Mouse (Mus musculus): ENCODE results near the gene Myo1h. TPM values are rescaled to one million over a fixed set of nuclear protein-coding genes. Genes with fewer than 3 reads are reported as not detected.

The Myo1h gene
- polyA plus RNA-seq, 2 experiments: 0.19 to 0.44 TPM

DNA sequence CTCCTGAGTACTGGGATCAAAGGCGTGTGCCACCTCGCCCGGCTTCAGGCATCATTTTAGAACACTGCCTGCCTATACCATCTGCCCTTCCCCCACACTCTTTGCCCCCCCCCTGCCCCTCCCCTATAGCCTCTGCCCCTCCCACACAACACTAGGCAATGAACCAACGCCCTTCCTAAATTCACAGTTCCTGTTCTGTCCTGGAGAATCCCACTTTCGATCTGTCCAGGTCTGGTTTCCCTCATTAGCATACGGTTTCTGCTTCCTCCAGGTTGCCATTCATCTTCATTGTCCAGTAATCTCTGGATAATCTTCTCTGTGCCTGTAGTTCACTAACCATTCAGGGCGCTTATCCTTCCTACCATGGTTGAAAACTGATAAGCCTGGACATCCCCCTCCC is 54.6 kb downstream of the Myo1h start:
- no peak for ATAC-seq (ENCODE audit: insufficient read depth)
- Histone ChIP-seq H3K4me1 (replicated peaks; ENCODE audit: control insufficient read depth in 2 of 2, insufficient read depth in 2 of 2, low read length in 1 of 2) (no peaks in the 10 kb centered on the region), H3K4me3 (ENCODE audit: insufficient read depth in 1 of 2, low read depth in 2 of 2, low read length in 2 of 2) (no peak overlapping the region)

GRCm38 (mm10) chr5:114345538-114345937 is 56.6 kb downstream of the Myo1h start:
- 24% methylated on average over 3 of the region's 3 CpGs for WGBS (ENCODE audit: insufficient replicate concordance)
- Histone ChIP-seq H3K27ac (no peak overlapping the region), H3K4me3 (ENCODE audit: insufficient read depth in 1 of 2, low read depth in 2 of 2, low read length in 2 of 2) (no peak overlapping the region), H3K4me1 (replicated peaks; ENCODE audit: control insufficient read depth in 2 of 2, insufficient read depth in 2 of 2, low read length in 1 of 2) (no peaks in the 10 kb centered on the region), H3K9ac (replicated peaks) (no peak overlapping the region), H3K9me3 (ENCODE audit: control insufficient read depth, low read length) (no peaks in the 10 kb centered on the region), H3K4me2 (ENCODE audit: low read depth) (no peak overlapping the region), H3K36me3 (replicated peaks; ENCODE audit: control insufficient read depth, insufficient read depth, low read depth) (no peaks in the 10 kb centered on the region), H3K27me3 (ENCODE audit: control insufficient read depth, insufficient read depth, low read length) (no peaks in the 10 kb centered on the region)
- DNase-seq (ENCODE audit: low read depth in 3 of 3, low spot score in 3 of 3) (peak; percentile 35 to 53 (median 36)), ATAC-seq (ENCODE audit: insufficient read depth) (0 out of 2 replicates have a peak, but pooled peaks have one; percentile 50)
- TF ChIP-seq EP300 (IDR thresholded peaks at IDR 0.05; ENCODE audit: low read depth) (no peak), CTCF (IDR thresholded peaks at IDR 0.05; ENCODE audit: low read depth) (no peak)

More for the DNA sequence above, 54.6 kb downstream of the Myo1h start:
- Histone ChIP-seq H3K9me3 (ENCODE audit: control insufficient read depth, low read length) (no peaks in the 10 kb centered on the region), H3K27ac (no peak overlapping the region), H3K9ac (replicated peaks) (no peak overlapping the region), H3K4me2 (ENCODE audit: low read depth) (no peak overlapping the region), H3K36me3 (replicated peaks; ENCODE audit: control insufficient read depth, insufficient read depth, low read depth) (no peaks in the 10 kb centered on the region), H3K27me3 (ENCODE audit: control insufficient read depth, insufficient read depth, low read length) (no peaks in the 10 kb centered on the region)
- TF ChIP-seq EP300 (IDR thresholded peaks at IDR 0.05; ENCODE audit: low read depth) (no peak), CTCF (IDR thresholded peaks at IDR 0.05; ENCODE audit: low read depth) (no peak)
- WGBS (ENCODE audit: insufficient replicate concordance): 65% methylated on average over 7 of the region's 7 CpGs
- no peak for DNase-seq (ENCODE audit: low read depth in 3 of 3, low spot score in 3 of 3)

DNA sequence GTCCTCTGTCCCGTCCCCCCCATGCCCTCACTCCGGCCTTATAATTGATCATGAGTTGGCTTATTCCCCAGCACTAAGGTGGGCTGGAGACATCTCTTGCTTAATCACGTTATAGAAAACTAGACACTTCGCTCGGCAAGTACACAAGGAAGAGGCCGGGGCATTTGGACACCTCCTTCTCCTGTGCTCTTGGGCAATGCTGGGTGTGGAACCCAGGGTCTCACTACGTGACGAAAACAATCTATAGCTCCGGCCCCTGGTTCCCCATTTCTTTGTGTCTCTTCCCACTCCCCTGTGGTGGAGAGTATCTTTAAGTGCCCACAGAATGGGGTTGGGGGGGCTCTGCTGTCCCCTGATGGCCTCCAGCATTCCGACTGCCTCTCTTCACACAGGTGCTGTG is 58.0 kb downstream of the Myo1h start:
- no peak overlapping the region for H3K4me3 ChIP-seq (ENCODE audit: insufficient read depth in 1 of 2, low read depth in 2 of 2, low read length in 2 of 2)
- no peaks in the 10 kb centered on the region for H3K4me1 ChIP-seq (replicated peaks; ENCODE audit: control insufficient read depth in 2 of 2, insufficient read depth in 2 of 2, low read length in 1 of 2)
- no peak overlapping the region for H3K4me2 ChIP-seq (ENCODE audit: low read depth)
- no peak overlapping the region for H3K9ac ChIP-seq (replicated peaks)
- no peaks in the 10 kb centered on the region for H3K36me3 ChIP-seq (replicated peaks; ENCODE audit: control insufficient read depth, insufficient read depth, low read depth)
- TF ChIP-seq EP300 (IDR thresholded peaks at IDR 0.05; ENCODE audit: low read depth) (no peak), CTCF (IDR thresholded peaks at IDR 0.05; ENCODE audit: low read depth) (no peak)
- ATAC-seq (ENCODE audit: insufficient read depth) (no peak), DNase-seq (ENCODE audit: low read depth in 3 of 3, low spot score in 3 of 3) (no peak)
- H3K27ac ChIP-seq: no peak overlapping the region
- 64% methylated on average over 10 of the region's 10 CpGs for WGBS (ENCODE audit: insufficient replicate concordance)
- no peaks in the 10 kb centered on the region for H3K27me3 ChIP-seq (ENCODE audit: control insufficient read depth, insufficient read depth, low read length)
- no peaks in the 10 kb centered on the region for H3K9me3 ChIP-seq (ENCODE audit: control insufficient read depth, low read length)

GRCm38 (mm10) chr5:114351490-114351889 is 62.5 kb downstream of the Myo1h start:
- ATAC-seq (ENCODE audit: insufficient read depth) (no peak), DNase-seq (ENCODE audit: low read depth in 3 of 3, low spot score in 3 of 3) (no peak)
- Histone ChIP-seq H3K9me3 (ENCODE audit: control insufficient read depth, low read length) (no peaks in the 10 kb centered on the region), H3K4me1 (replicated peaks; ENCODE audit: control insufficient read depth in 2 of 2, insufficient read depth in 2 of 2, low read length in 1 of 2) (no peaks in the 10 kb centered on the region), H3K4me2 (ENCODE audit: low read depth) (no peak overlapping the region), H3K36me3 (replicated peaks; ENCODE audit: control insufficient read depth, insufficient read depth, low read depth) (no peaks in the 10 kb centered on the region), H3K9ac (replicated peaks) (no peak overlapping the region), H3K27ac (no peak overlapping the region), H3K4me3 (ENCODE audit: insufficient read depth in 1 of 2, low read depth in 2 of 2, low read length in 2 of 2) (no peak overlapping the region), H3K27me3 (ENCODE audit: control insufficient read depth, insufficient read depth, low read length) (no peaks in the 10 kb centered on the region)
- TF ChIP-seq CTCF (IDR thresholded peaks at IDR 0.05; ENCODE audit: low read depth) (peak; percentile 54), EP300 (IDR thresholded peaks at IDR 0.05; ENCODE audit: low read depth) (no peak)
- 42% methylated on average over 10 of the region's 10 CpGs for WGBS (ENCODE audit: insufficient replicate concordance)

- 20% methylated on average over 7 of the region's 7 CpGs for WGBS (ENCODE audit: insufficient replicate concordance)
- H3K4me2 ChIP-seq (ENCODE audit: low read depth): no peak overlapping the region; the same call in 1 of the 2 replicates
- no peak overlapping the region for H3K27ac ChIP-seq
- TF ChIP-seq EP300 (IDR thresholded peaks at IDR 0.05; ENCODE audit: low read depth) (peak; percentile 22; the same call in 1 of the 2 replicates), CTCF (IDR thresholded peaks at IDR 0.05; ENCODE audit: low read depth) (peak; percentile 79)
- H3K27me3 ChIP-seq (ENCODE audit: control insufficient read depth, insufficient read depth, low read length): no peaks in the 10 kb centered on the region
- 0 out of 4 replicates have a peak, but pooled peaks cover 0 to 4% of the 10 kb centered on the region in 2 experiments for H3K4me1 ChIP-seq (replicated peaks; ENCODE audit: control insufficient read depth in 2 of 2, insufficient read depth in 2 of 2, low read length in 1 of 2)
- peak; percentile 81 for ATAC-seq (ENCODE audit: insufficient read depth)
- H3K36me3 ChIP-seq (replicated peaks; ENCODE audit: control insufficient read depth, insufficient read depth, low read depth): no peaks in the 10 kb centered on the region
- H3K4me3 ChIP-seq (ENCODE audit: insufficient read depth in 1 of 2, low read depth in 2 of 2, low read length in 2 of 2): peak overlapping the region in 1 of 2 experiments; percentile 15; a peak in 1 of 4 replicates
- peak in 1 of 3 experiments; percentile 52 for DNase-seq (ENCODE audit: low read depth in 3 of 3, low spot score in 3 of 3)
- no peak overlapping the region for H3K9ac ChIP-seq (replicated peaks)
- no peaks in the 10 kb centered on the region for H3K9me3 ChIP-seq (ENCODE audit: control insufficient read depth, low read length)
Measured at GRCm38 (mm10) chr5:114356250-114356935, 67.4 kb downstream of the Myo1h start.

Data from liver, embryonic 14.5 days (tissue).